Mouse (Mus musculus) v-Abl transformed pro-B cells (cell line): ENCODE measurements around the gene Sytl2.

ENCODE experiments used
- in situ Hi-C, 2 experiments: fragments of 400-800 bp; cut with MboI; formaldehyde crosslinking; loops; one replicate each; pipeline ENCODE4 v1.15.1; 2025; ENCODE audit not compliant: unreplicated experiment in 2 of 2

Sytl2 gene

DNA sequence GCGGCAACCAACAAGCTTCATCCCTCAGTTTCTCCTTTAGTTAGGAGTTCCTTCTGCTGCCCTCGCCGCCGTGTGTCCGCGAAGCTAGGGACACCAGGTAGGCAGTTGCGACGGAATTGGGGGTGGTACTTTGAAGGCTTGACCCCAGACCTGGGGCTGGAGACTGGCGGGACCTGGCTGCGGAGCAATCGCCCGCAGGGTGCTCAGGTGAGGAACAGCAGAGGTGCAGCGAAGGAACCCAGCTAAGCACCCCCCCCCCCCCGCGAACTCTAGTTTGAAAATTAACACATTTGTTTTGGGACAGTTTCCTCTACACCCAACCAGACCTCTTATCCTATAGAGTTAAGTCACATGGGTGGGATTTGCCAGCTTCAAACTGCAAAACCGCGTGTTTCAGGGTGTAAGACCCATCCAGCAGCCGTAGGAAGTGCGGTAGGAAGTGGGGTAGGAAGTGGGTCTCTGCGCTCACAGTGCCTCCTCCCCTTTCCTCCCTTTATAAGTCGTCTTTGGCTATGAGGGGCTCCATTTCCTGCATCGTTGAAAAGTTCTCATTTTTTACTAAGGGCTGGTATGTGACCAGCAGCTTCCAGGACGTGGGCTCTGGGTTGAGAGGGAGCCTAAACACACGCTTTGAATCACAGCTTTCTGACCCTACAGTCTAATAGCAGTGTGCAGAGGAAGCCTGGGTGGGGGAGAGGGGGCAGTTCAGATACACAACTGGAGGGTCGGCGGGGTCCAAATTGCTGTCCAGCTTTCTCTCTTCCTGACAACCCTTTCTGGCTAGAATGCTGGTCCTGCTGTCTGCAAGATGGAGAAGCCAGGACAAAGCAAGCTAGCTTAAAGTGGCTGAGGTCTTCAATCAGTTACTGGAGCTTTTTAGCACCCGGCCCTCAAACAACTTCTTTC is 848 bp downstream of the Sytl2 start:
- in situ Hi-C loops: loop anchor here in 1 of 2 experiments (10.0 kb wide), 1 partner anchor 82 kb away; no protein-coding TSS in a partner anchor

DNA sequence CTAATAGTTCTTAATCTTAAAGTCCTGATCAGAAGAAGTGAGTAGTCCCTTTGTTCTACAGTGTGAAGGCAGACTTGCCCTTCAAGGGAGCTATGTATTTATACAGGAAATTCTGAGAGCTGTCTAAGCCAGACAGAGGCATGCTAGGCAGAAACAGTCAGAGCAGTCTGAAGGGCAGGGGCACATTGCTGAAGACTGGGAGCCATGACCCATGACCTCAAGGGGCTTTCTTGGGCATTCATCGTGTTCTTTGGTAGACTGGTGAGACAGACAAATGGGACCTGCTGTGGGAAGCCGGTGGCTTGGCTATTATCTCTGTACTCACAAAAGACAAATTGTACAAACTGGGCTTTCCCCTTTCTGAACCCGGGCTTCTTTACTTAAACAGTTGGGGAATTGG is 4.0 kb downstream of the Sytl2 start:
- in situ Hi-C loops: loop anchor here in 1 of 2 experiments (10.0 kb wide), 1 partner anchor 79 kb away; no protein-coding TSS in a partner anchor

DNA sequence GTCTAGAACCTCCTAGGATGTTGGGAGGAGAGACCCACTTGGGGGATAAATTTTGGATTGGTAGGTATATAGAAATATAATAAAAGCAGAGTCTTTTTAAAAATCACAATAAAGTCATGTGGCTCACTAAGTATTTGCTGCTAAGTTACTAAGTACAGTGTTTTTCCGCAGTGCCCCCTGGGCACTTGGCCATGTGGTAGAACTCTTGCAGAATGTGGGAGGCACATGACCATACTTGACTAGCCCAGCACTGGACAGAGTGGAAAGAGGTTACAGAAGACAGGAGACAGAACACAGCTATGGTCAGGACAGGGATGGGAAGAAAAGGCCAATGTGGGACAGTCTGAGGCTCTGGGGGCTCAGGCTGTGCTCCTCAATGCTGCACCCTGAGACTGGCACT is 4.9 kb downstream of the Sytl2 start:
- in situ Hi-C loops: loop anchor here in 1 of 2 experiments (10.0 kb wide), 1 partner anchor 78 kb away; no protein-coding TSS in a partner anchor

DNA sequence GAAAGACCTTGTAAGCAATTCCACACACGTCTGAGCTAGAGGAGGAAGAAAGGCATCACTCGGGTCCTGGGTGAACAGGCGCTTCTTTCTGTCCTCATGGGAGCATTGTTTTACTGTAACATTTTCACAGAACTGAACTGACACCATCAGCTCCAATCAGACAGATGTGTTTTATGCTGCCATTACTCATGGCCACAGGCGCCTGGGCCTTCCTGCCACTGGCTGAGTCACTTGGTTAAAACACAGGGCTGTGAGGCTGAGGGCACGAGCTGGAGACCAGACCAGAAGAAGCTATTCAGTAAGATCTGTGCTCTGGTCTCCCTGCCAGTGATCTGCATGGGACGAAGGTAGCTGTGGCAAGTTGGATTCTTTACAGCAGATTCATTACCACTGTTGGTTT is 6.0 kb downstream of the Sytl2 start:
- in situ Hi-C loops: loop anchor here in 1 of 2 experiments (10.0 kb wide), 1 partner anchor 77 kb away; no protein-coding TSS in a partner anchor

DNA sequence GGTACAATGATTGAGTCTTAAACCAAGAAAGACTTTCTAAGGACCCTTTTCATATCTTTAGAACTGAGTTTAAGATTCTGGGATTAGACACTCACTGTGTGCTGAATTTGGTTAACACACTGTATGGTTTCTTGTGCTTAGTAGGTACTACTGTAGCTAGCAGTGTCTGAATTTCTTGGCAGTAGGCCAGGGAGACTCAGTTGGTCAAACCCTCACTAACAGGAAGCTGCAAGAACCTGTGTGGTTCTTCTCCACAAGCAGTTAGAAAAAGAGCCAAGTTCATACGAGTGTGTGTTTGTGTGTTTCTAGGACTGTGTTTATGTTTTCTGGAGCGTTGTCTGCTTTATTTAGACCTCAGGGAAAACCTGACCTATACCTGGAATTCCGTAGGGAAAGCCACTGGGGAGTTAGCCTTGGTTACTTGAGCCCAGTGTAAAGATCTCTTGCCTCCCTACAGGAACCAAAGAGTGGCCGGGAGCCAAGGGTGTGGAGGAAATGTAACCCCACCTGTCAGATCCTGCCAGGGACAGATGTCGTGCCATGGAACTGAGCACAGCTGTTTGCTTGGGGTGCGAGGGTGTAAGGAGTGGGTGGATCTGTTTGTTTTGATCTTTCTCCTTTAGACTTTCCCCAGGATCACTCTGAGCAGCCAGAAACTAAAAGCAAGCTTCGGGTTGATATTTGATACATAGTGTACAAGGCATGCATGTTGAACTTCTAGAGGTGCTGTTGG is 10.3 kb downstream of the Sytl2 start:
- in situ Hi-C loops: loop anchor here in 1 of 2 experiments (5.0 kb wide), 1 partner anchor 85 kb away; no protein-coding TSS in a partner anchor

DNA sequence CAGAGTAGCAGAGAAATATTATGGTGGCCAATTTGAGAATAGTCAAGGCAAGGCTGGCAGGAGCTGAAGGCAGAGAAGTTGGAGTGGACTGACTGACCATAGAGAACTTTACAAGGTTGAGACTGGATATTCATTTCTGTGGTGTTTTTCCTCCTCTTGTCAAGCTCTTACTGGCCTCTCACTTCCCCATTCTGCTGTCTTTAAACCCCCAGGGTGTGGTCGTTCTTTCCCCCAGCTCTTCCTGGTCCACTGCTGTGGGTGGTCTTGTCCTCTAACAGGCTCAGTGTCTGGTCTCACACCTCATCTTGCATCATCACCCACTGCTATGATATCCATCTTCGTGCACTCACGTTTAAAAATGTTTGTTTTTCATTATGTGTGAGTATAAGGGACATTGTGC is 11.4 kb downstream of the Sytl2 start:
- in situ Hi-C loops: loop anchor here in 1 of 2 experiments (5.0 kb wide), 1 partner anchor 84 kb away; no protein-coding TSS in a partner anchor

DNA sequence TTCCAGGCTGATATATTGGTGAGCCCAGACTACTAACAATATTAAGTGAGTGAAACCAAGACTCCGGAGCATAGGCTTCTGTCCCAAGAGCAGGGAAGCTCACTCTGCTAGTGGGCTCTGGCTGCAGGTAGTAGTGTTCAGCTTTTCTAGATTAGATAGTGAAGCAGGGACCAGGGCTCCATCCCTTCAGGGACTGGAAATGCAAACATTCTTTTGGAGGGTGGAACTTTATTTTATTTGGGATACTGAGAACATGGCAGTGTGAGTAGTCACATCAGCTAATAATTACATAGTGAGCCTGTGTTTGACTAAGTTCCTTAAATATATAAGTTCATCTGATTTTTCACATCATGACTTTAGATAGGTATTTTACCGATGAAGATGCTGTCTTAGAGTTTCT is 14.8 kb downstream of the Sytl2 start:
- in situ Hi-C loops: no loop called here

DNA sequence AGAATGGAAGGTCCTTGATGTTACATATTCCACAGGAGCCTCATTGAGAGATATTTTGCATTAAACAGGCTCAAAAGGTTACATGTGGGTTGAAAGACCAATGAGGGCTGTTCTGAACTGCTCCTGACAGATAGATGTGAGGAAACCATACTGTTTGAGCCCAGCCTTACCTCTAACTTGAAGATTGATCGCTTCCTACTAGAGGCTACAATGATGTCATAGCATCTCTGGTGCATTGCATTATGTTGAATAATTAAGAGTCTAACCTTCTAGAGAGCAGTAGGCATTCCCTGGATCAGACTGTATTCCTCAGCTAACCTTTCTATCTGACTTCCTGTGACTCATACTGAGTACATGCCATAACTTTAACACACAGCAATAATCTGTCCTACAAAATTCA is 17.4 kb downstream of the Sytl2 start:
- in situ Hi-C loops: no loop called here

DNA sequence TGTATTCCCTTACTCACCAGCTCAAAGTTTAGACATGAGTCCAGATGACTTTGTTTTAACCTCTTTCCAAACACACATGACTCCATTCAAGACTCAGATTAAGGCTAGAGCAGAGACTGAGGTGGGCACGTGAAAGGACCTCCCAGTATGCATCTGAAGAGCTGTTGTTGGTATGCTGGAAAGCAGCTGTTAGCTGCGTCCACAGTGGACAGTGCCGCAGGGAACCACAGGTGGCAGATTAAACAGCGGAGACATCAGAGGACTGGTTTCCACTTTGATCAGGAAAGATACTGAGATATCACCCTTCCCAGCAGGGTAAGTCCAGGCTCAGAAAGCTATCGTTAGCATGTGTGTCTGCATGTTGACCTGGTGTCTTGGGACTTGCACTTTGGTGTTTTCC is 18.1 kb downstream of the Sytl2 start:
- in situ Hi-C loops: no loop called here

DNA sequence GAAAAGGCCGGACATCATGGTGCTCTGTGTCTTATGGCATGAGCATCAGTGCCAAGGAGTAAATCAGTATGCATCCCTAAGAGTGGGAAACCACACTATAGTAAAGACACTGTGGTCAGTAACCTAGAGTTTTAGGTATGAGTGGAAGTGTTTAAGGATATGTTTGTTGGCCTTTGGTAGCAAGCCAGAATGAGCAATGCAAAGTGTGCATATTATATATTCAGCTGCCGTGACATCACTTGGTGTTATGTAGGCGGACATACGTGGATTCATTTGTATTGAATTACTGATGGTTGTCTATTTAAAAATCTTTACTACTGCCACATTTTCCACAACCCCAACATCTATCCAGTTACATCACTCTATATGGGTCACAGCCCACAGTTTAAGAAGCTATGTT is 23.1 kb downstream of the Sytl2 start:
- in situ Hi-C loops: no loop called here

DNA sequence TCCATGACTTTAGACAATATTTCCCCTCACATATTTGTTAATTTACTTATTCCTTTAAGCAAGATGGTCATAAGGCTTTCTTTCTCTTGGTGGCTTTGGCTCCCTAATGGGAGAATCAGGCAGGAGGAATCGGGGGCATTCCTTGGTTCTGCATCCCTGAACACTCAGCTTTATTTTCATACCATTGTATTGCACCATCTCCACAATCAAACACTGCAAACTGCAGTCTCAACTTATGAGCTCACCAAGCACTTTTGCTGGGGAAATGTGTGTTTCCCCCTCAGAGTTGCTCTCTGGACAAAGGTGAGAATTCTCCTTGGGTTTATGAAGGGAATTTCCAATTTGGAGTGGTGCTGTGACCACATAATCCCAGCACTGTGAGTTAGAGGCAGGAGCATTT is 28.1 kb downstream of the Sytl2 start:
- in situ Hi-C loops: no loop called here

DNA sequence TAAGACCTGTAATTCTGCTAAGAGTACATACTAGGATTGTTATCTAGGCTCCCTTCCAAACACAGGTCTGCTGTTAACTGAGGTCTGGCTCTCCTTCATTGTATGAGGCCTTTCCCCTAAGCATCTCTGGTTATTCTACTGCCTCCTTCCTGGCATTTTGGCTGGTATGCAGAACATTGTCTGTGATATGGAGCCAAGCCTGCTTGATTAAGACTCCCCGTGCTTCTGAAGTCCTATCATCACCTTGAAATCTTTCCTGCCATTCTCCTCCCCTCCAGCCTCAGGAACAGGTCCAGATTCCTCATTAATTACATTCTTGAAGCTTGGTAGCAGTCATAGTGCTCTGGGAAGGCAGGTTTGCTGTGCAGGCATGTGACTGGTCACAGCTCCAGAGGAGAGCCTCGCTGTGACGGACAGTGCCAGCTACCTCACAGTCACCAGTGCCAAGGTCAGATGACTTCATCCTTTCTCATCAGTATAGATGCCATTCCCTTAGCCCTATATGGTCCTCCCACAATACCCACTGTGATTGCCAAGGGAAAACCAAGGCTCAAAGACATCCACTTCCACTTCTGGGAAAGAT is 30.5 kb downstream of the Sytl2 start:
- in situ Hi-C loops: no loop called here

DNA sequence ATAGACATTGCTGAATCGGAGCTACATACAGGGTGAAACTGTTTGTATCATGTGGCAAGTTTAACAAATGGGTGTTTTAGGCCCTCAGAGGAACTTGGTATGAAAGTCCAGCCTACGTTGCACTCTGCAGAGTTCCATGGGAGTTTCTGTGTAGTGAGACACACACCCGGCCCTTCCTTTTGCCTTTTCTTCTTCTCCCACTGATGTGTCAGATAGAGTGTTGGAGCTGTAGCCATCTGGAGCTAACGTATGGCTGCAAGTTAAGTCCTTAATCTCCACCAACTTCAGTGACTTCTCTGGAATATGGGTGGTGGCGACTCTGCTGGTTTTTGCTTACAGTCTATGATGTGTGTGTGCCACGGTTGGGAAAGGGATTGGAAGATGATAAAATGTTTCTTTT is 32.3 kb downstream of the Sytl2 start:
- in situ Hi-C loops: no loop called here

DNA sequence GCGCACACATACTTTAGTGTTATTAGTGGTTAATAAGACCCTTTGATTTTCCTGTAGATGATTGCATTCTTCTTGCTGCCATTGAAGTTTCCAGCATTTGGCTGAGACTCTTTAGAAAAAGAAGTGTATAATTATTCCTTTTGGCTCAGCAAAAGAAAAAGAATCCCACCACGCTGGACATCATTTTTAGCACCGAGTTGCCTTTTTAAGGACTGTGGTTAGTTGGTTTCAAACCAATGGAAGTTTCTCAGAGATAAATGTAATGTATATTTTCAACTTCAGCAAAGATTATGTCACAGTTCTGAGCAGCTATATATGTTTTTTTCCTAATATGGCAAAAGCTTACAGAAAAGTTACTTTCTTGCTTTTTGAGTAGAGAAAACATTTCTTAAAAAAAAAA is 32.8 kb downstream of the Sytl2 start:
- in situ Hi-C loops: no loop called here

DNA sequence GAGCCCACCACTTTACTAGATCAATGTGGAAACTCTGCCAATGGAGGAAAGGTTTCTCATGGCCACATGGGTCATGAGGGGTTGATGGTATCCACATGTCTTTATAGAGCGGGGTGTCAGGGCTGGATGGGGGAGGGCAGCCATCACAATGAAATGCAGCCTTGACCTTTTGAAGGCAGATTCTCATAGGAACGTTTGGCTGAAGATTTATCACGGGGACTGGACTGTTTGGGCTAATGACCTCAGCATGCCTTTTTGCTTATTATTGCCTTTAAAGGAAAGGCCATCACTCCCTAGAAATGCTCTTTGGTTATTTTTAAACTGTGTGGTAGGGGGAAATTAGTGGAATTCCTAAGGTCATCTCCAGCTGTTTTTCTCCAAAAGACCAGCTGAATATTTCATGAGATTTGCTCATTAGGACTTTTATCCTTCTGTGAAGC is 33.7 kb downstream of the Sytl2 start:
- in situ Hi-C loops: no loop called here

DNA sequence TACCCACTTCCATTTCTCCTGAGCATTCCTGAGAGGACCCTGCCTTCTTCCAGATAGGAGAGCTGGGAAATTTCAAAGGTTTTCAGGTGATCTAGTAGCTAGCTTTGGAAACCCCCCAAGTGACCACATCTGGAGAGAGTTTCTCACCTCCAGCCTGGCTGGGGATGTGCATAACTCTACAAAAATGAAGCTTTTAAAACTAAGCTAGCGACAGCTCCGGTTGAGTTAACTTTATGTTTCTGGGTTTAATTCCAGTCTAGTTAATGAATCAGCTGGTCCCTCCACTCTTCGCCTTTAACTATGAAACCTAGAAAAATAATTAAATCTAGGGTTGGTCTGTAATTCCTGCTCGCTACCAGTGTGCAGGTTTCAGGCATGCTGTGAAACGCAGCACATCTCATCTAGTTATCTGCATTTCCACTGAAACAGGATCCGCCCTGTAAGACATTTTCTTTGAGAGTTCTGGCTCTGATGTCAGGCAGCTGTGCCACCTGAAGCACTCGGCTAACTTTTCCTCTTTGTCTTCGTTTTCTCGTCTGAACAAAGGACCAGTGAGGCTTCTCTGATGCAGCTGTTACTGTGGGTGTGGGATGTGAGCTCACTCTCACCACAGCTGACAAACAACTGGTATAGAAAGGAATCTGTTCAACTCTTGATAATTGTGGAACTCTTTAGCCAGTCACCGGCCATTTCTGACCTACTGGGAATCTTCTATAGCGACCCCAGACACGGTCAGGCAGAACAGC is 39.3 kb downstream of the Sytl2 start:
- in situ Hi-C loops: no loop called here

DNA sequence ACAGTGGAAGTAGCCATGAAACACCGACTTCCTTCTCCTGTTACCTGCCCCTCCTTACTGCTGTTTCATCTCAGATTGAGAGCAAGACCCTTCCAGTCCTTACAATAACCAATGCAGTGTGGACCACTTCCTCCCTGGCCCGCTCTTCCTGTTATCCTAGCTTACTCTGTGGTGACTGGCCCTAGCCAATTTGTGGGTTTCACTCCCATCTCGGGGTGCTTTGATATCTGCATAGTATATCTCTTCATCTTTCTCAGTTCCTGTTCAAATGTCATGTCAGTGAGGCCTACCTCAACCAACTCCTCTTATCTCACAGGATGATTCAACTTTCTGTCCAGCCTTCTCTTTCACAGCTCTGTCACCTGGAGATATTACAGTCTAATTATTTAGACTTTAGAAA is 42.9 kb downstream of the Sytl2 start:
- in situ Hi-C loops: no loop called here

DNA sequence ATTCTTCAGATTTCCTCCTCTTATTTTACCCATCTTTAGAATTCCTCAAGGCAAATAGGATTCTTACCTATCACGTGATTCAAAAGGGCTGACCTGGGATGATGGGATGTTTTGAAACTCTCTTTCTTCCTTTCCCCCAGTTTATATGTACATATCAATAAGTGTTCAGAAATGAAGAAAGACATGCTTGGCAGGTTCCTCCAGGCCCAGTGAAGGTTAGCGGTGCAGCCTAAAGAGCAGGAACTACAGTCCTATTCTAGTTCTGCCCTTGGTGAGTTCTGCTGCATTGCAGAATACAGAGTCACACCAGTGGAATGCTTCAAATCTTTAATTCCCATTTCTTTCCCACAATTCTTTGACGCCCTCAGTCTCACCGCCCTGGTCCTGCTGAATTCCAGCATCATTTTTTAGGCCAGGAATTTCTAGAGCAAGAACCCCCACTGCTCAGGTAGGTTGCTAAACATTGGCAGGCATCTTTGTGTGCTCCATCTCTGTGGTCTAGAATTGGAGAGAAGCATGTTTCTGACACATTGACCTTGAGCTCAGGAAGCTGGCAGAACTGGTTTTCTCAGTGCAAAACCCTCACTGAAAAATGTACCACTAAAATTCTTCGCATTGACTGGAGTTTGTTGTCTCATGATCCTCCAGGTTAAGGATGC is 45.9 kb downstream of the Sytl2 start:
- in situ Hi-C loops: no loop called here

DNA sequence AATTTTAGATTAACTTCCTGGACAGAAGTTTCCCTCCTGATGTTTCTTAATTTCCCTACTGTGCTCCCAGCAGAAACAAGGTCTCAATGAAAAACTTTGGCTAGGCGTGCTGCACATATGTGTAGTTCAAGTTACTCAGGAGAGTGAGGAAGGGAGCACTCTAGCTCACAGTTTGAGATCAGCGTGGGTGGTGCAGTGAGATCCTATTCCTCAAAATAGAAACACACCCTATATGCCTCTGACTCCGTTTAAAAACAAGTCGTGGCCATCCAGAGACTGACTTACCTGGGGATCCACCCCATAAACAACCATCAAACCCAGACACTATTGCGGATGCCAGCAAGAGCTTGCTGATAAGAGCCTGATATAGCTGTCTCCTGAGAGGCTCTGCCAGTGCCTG is 47.0 kb downstream of the Sytl2 start:
- in situ Hi-C loops: no loop called here

DNA sequence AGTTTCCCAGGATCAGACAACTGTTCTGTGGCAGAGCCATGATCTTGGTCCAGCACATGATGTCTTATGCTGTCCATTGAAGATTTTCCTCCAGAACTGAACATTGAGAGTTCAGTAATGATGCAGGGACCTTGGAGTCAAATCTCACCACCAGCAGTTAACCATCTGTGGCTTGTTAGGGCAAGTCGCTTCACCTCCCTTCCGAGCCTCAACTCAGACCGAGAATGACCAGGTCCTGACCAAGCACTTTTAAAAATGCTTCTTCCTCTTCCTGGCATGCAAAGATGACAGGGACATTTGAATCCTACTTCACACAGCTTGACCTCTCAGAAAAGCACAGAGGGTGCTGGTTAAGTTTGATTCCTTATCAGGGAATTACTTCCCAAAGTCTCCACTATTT is 50.1 kb downstream of the Sytl2 start:
- in situ Hi-C loops: no loop called here
